Mouse (Mus musculus): ENCODE data around the gene Dse.

- TF ChIP-seq USF1 (IDR thresholded peaks at IDR 0.05; ENCODE audit: low read depth), result no peak
- TF ChIP-seq CTCF (IDR thresholded peaks at IDR 0.05; ENCODE audit: control insufficient read depth, insufficient read depth, insufficient read length), result no peak
These were observed 27.9 kb upstream of the Dse start for GRCm38 (mm10) chr10:34235384-34235783.

Measured in C2C12 (cell line).